In the genomic region with DNA sequence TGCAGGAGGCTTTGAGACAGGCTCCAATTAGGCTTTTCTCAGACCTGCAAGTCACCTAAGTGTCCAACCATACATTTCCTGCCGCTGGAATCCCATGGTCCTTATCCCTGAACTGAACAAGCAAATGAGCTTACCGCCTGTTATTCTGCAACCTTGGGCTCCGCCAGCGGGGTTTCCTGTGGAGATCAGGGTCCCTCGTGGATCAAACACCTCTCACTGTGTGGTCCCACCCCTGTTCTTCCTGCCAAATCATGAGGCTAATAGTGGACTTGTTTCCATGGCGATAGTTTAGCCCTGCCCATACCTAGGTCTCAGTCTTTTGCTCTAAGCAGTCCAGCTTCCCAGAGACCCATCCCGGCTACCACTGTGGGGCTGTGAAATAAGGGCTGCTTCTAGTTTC, we compare ENCODE assay signal across 10 mouse cellular contexts. TPM values are rescaled to one million over a fixed set of nuclear protein-coding genes. Genes with fewer than 3 reads are reported as not detected.
DNase-seq lines count a peak whose midpoint lies in the region; ATAC-seq and TF ChIP-seq lines count a peak whose summit lies in the region.
"Had no signal": no experiment of that assay in that cellular context is flagged by ENCODE, and none has a peak within 500 bp of the region (broad histone marks: within the 10 kb centered on the region; RNA-seq: fewer than 3 reads in every experiment).

No protein-coding gene starts in this region.

- H3K36me3 ChIP-seq in lung, postnatal 0 days (ENCODE audit: insufficient read depth, low read length) = no peaks in the 10 kb centered on the region
- no peaks in the 10 kb centered on the region for H3K36me3 ChIP-seq in stomach, embryonic 15.5 days

- 0 out of 2 replicates have a peak, but pooled peaks cover 6% of the 10 kb centered on the region for H3K4me1 ChIP-seq in lung, postnatal 0 days (ENCODE audit: insufficient read depth, low read depth, low read length)
- H3K4me1 ChIP-seq in stomach, embryonic 15.5 days = peaks cover 29% of the 10 kb centered on the region

- no peak for TF ChIP-seq CTCF in lung, postnatal 0 days (IDR thresholded peaks at IDR 0.05)

- H3K27me3 ChIP-seq in lung, postnatal 0 days (replicated peaks; ENCODE audit: insufficient read depth, low read length) = no peaks in the 10 kb centered on the region
- no peaks in the 10 kb centered on the region for H3K27me3 ChIP-seq in stomach, embryonic 15.5 days (replicated peaks)

- no peak for TF ChIP-seq EP300 in lung, postnatal 0 days (IDR thresholded peaks at IDR 0.05)

- no peak overlapping the region for H3K4me2 ChIP-seq in lung, postnatal 0 days (replicated peaks; ENCODE audit: low read depth, low read length)
- H3K4me2 ChIP-seq in stomach, embryonic 15.5 days = no peak overlapping the region

- H3K27ac ChIP-seq in lung, postnatal 0 days (ENCODE audit: low read length) = no peak overlapping the region
- peak overlapping the region; percentile 26; the same call in 1 of the 2 replicates for H3K27ac ChIP-seq in stomach, embryonic 15.5 days

- WGBS in lung, postnatal 0 days = 26% methylated on average over 7 of the region's 7 CpGs
- 38% methylated on average over 7 of the region's 7 CpGs for WGBS in stomach, embryonic 15.5 days

- no peak overlapping the region for H3K4me3 ChIP-seq in lung, postnatal 0 days (ENCODE audit: low read depth, low read length)
- no peak overlapping the region for H3K4me3 ChIP-seq in stomach, embryonic 15.5 days (replicated peaks)
- H3K4me3 ChIP-seq: myocyte had no signal

- intact Hi-C loops in heart, postnatal 36 days (cut with DNase I) = loop anchor here (5.0 kb wide), 1 partner anchor 69 kb away; no protein-coding TSS in a partner anchor

- no peak overlapping the region for H3K9ac ChIP-seq in lung, postnatal 0 days (replicated peaks; ENCODE audit: low read depth)
- no peak overlapping the region for H3K9ac ChIP-seq in stomach, embryonic 15.5 days

- peak; percentile 41 for DNase-seq in gastrocnemius, adult 18-20 months (ENCODE audit: low spot score)
- no peak for DNase-seq in gastrocnemius, adult 8-10 months (ENCODE audit: low spot score in 2 of 2)
- DNase-seq in lung, postnatal 0 days (ENCODE audit: low spot score) = peak; percentile 39
- no peak for DNase-seq in lung, postnatal 36 days
- peak; percentile 47 to 53 for DNase-seq in heart, postnatal 36 days
- no peak for DNase-seq in cerebellum, postnatal 10 days
- no peak for DNase-seq in frontal cortex, postnatal 10 days (ENCODE audit: low spot score in 2 of 2)
- DNase-seq: liver had no signal

- H3K9me3 ChIP-seq in lung, postnatal 0 days (ENCODE audit: low read length) = no peaks in the 10 kb centered on the region
- no peaks in the 10 kb centered on the region for H3K9me3 ChIP-seq in stomach, embryonic 15.5 days

- ATAC-seq in lung, postnatal 0 days = peak; percentile 59
- ATAC-seq in stomach, embryonic 15.5 days (ENCODE audit: insufficient read depth, low FRiP score, low read depth) = peak; percentile 28; the same call in 1 of the 2 replicates

RNA-seq across cellular contexts. Expression of a gene that starts 8.3 kb away (rescaled TPM):
- 10 to 100 TPM; 17.7 to 19.0 TPM for total RNA-seq in gastrocnemius, adult 18-20 months (2021)
- 10 to 100 TPM; 16.3 to 22.2 (median 18.8) TPM for total RNA-seq in gastrocnemius, adult 8-10 months (2022)
- polyA plus RNA-seq in lung, postnatal 0 days (2015; fragmentation: Nextera tagmentation; extraction: Ambion mirVana) = 38.4 and 40.1 TPM in 2 replicates
- 10 to 100 TPM; 29.9 to 33.3 TPM for total RNA-seq in heart, postnatal 36 days (2021)
- polyA plus RNA-seq in stomach, embryonic 15.5 days (2015; fragmentation: Nextera tagmentation; extraction: Ambion mirVana) = 47.5 and 47.9 TPM in 2 replicates

RNA-seq across cellular contexts. Expression of a gene that starts 41.3 kb away (rescaled TPM):
- total RNA-seq in gastrocnemius, adult 18-20 months (2021) = 10 to 100 TPM; 13.1 to 14.1 TPM
- 10 to 100 TPM; 12.3 to 18.0 (median 12.8) TPM for total RNA-seq in gastrocnemius, adult 8-10 months (2022)
- 19.8 and 23.0 TPM in 2 replicates for polyA plus RNA-seq in lung, postnatal 0 days (2015; fragmentation: Nextera tagmentation; extraction: Ambion mirVana)
- 10 to 100 TPM; 57.5 to 69.1 TPM for total RNA-seq in heart, postnatal 36 days (2021)
- polyA plus RNA-seq in stomach, embryonic 15.5 days (2015; fragmentation: Nextera tagmentation; extraction: Ambion mirVana) = 35.5 and 39.8 TPM in 2 replicates

RNA-seq across cellular contexts. Expression of a gene that starts 41.3 kb away (rescaled TPM):
- 10 to 100 TPM; 33.1 to 33.5 TPM for total RNA-seq in gastrocnemius, adult 18-20 months (2021)
- total RNA-seq in gastrocnemius, adult 8-10 months (2022) = 10 to 100 TPM; 29.8 to 34.8 (median 30.9) TPM
- polyA plus RNA-seq in lung, postnatal 0 days (2015; fragmentation: Nextera tagmentation; extraction: Ambion mirVana) = 6.3 TPM in 2 replicates
- 10 to 100 TPM; 29.5 to 30.7 TPM for total RNA-seq in heart, postnatal 36 days (2021)
- 9.4 and 10.4 TPM in 2 replicates for polyA plus RNA-seq in stomach, embryonic 15.5 days (2015; fragmentation: Nextera tagmentation; extraction: Ambion mirVana)

RNA-seq across cellular contexts. Expression of a gene that starts 49.2 kb away (rescaled TPM):
- not detected for total RNA-seq in gastrocnemius, adult 18-20 months (2021)
- total RNA-seq in gastrocnemius, adult 8-10 months (2022) = not detected
- polyA plus RNA-seq in lung, postnatal 0 days (2015; fragmentation: Nextera tagmentation; extraction: Ambion mirVana) = not detected in 2 replicates
- not detected for total RNA-seq in heart, postnatal 36 days (2021)
- 0.23 and 0.45 TPM in 2 replicates for polyA plus RNA-seq in stomach, embryonic 15.5 days (2015; fragmentation: Nextera tagmentation; extraction: Ambion mirVana)
- polyA plus RNA-seq: myocyte had no signal

RNA-seq across cellular contexts. Expression of a gene that starts 59.9 kb away (rescaled TPM):
- total RNA-seq in gastrocnemius, adult 18-20 months (2021) = 10 to 100 TPM; 27.5 to 35.0 TPM
- total RNA-seq in gastrocnemius, adult 8-10 months (2022) = 10 to 100 TPM; 17.1 to 25.6 (median 24.8) TPM
- 43.6 and 48.7 TPM in 2 replicates for polyA plus RNA-seq in lung, postnatal 0 days (2015; fragmentation: Nextera tagmentation; extraction: Ambion mirVana)
- total RNA-seq in heart, postnatal 36 days (2021) = 10 to 100 TPM; 89.5 to 92.1 TPM
- 47.0 and 48.4 TPM in 2 replicates for polyA plus RNA-seq in stomach, embryonic 15.5 days (2015; fragmentation: Nextera tagmentation; extraction: Ambion mirVana)

Comparison
In these comparisons a context has a peak if more than half of its experiments do, and no peak if none do; other contexts are left out.
1. DNase-seq: peak in gastrocnemius, adult 18-20 months (single experiment), lung, postnatal 0 days (single experiment) and heart, postnatal 36 days (2 of 2); none in gastrocnemius, adult 8-10 months (0 of 2), lung, postnatal 36 days (single experiment), cerebellum, postnatal 10 days (0 of 2) and frontal cortex, postnatal 10 days (0 of 2).